Mouse (Mus musculus) NIH3T3 (cell line): ENCODE measurements around the gene Hoxd8.

Source experiments
- DNase-seq: peaks from one replicate; pipeline ENCODE4 v3.0.0-alpha.2; 2012; ENCODE audit warnings: low read depth

The Hoxd8 gene

DNA sequence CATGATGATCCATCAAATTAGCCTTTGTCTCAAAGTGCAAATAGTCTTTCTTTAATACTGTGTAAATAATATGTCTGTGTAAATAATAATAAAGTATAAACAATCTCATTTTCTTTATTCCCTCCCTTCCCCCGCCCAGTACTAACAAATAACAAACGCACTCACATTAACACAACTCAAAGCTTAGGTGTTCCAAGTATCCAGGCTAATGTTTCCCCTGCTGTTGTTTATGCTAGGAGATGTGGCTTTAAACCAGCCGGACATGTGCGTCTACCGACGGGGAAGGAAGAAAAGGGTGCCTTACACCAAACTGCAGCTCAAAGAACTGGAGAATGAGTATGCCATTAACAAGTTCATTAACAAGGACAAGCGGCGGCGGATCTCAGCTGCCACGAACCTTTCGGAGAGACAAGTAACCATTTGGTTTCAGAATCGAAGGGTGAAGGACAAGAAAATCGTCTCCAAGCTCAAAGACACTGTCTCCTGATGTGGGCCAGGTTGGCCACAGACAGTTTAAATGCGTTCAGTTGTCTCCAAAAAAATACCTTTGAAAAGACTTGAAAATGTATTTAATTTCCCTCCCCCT, 34.7 kb upstream of the Hoxd8 start:
- no peak for DNase-seq

DNA sequence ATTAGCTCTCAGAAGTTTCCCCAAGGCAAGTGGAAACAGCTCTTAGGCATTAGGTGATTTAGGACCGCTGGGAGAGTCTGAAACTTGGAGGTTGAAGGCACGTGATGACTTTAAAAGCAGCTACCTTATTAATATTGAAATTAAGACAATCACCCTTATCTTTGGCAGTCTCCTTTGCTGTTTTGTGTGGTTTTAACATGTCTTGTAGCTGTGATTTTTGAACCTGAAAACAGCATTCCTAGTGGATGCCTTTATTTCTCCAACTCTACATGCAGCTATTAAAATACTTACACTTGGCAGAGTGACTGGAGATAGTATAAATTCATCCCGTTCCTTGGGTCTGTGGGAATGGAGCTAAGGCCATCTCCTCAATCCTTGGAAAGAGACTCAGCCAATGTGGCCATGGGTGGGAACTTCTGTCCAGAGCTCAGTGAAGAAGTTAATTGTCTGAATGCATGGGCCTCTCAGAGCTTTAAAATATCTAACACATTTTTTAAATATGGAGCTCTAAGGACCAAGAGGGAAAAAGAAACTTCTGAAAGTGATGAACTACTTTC, 33.7 kb upstream of the Hoxd8 start:
- DNase-seq: no peak

DNA sequence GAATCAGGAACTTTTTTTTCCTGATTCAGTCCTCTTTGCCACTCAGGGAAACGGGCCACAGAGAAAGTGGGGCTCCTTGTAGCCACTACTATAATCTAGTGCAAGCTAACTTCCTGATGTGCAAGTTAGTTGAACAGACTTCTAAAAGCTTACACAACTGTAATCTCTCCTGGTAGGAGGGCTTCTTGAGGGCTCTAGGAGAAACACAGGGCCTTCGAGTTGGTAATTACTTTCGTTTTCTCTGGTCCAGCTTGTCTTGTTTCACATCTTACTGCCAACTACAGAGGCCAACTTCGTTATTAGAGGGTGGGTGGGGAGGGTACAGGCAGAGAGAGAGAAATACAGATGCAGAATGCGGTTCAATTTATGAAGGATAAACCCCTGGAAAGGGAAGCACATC, 32.6 kb upstream of the Hoxd8 start:
- no peak for DNase-seq

DNA sequence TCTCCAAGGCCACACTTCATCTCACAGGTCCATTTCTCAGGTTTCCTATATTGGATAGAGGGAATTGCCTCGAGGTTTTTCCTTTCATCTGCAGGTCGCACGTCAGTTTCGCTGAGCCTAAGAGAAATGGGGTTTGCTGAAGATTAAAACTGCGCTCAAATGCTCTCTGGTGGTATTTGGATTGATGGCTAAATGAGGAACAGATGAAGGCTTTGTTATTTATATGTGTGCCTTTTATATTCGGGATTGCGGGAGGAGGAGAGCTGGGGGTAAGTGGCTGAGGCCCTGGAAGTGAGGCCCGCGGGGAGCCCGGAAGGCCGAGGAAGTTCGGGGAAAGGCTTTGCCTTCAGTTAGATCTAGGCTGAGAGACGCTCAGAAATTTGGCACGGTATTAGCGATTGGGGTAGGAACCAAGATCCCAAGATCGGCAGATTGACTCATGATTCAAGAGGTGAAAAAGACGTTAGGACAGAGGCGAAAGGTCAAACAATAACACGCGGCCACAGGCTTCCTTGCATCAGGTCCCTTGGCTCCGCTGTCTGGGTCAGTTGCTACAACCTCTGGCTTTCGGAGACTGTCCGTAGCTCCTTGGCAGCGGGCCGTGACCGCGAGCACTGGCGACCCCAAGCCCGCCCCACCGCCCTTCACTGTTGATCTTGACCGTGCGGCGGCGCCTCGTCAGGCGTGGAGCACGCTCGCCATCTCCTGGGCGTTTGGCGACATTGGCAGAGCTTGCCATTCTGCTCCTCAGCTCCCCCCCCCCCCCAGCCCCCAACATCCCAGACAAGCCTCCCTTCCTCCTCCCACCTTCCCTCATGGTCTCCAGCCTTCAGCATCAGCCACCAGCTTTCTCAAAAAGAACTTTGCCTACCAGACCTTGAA, 31.7 kb upstream of the Hoxd8 start:
- DNase-seq: peak; percentile 76

DNA sequence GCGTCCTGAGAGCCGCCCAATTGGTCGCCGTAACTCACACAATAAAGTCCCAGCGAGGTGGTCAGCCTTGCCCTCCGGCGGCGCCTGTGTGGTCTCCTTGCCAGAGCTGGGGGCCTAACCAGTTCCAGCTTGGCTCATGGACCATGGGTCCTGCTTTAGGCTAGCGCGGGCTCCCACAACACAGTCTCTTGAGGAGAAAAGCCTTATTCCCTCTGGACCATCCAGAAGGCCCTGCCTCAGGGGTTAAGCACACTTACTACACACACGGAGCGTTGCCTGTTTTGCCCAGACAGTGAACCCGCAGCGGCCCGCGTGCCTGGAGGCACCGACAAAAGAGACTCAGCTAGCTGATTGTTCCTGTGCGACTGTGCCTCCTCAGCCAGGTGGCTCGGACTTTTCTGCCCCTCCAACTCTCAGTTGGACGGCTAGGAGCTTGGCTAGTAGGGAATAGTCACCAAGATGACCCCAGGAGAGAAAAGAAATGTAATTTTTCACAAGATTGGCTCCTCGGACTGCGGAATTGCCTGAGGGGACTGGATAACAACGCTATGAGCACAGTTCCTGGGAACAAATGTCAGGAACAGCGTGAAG, 30.5 kb upstream of the Hoxd8 start:
- DNase-seq: no peak

DNA sequence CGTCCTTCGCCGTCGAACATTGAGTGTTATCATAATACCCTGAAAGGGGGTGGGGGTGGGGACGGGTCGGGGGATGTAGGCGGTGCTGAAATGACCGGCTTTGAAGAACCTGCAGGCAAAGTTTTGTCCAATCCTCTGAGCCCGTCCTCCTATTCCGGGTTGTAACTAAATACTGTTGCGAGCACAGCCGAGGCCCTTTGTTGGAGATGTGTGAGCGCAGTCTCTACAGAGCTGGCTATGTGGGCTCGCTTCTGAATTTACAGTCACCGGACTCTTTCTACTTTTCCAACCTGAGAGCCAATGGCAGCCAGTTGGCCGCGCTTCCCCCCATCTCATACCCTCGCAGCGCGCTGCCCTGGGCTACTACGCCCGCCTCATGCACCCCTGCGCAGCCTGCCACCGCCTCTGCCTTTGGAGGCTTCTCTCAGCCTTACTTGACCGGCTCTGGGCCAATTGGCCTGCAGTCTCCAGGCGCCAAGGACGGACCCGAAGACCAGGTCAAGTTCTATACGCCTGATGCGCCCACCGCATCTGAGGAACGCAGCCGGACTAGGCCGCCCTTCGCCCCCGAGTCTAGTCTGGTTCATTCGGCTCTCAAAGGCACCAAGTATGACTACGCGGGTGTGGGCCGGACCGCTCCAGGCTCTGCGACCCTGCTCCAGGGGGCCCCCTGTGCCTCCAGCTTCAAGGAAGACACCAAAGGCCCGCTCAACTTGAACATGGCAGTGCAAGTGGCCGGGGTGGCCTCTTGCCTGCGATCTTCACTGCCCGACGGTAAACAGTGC, 29.3 kb upstream of the Hoxd8 start, which contains the start of gene Hoxd12:
Hoxd12 (plus strand) TSS at position 133 of the 785 bp plus-strand sequence.
- DNase-seq: no peak

DNA sequence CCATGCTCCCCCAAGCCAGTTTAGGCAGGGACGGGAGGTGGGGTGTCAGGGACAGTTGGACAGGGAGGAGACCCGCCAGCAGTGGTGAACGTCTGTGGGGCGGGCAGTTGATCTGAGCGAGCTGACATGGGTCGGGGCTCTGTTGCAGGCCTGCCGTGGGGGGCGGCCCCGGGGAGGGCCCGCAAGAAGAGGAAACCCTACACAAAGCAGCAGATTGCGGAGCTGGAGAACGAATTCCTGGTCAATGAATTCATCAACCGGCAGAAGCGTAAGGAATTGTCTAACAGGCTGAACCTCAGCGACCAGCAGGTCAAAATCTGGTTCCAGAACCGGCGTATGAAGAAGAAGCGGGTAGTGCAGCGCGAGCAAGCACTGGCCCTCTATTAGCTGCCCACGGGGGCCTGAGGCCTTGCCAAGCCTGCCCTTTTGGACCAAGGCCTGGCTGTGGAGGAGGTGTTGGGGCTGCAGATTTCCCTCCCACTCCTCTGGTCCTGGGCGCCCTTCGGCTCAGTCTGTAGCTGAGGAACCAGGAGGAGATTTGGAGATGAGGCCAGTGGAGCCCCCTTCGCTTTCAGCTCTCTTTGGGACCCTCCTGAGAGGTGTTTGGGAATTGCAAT, 28.6 kb upstream of the Hoxd8 start:
- DNase-seq: no peak

DNA sequence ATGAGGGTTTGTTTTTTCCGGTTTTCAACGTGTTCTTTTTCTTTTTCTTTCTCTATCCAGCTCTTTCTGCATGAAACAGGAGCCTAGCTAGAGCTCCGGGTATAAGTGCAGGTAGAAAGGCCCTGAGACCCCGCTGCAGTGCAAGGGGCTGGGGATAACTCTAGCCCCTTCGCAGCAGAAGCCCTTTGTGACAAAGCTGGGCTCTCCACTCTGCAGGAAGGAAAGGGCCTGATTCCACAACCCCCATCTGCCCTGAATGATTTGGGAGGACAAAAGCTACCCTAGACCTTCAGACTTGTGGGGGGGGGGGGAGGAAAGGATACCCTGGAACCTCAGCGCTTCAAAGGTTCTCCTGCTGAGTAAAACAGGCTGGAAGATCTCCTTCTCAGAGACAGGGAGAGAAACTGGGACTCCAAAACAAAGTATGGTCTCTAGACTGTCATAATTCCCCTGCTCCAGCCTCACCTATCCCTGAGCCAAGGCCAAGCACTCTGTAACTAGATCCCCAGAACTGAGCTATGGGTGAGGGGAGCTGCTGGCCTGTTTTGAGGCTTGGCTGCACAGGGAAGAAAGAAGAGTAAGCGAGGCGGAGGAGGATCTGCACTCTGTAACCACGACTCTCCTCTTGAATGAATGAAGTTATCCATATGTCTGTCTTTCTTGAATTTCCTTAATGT, 27.9 kb upstream of the Hoxd8 start:
- DNase-seq: no peak

DNA sequence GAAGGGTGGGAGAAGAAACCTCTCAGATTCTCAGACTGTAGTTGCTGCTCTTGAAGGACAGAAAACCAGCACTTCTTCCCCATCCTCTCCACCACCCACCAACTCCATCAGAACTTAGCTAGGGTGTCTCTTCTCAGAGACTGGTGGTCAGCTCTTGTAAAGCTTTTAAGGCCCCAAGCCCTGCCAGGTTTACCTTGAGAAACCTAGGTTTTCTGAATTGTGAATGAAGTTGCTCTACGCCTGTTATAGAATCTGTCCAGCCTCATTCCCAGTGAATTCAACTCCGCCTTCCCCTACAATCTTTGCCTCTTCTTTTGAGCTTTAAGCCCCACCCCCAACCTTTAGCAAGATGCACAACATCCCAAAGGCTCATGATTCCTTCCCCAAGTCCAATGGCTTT, 27.3 kb upstream of the Hoxd8 start:
- DNase-seq: no peak

DNA sequence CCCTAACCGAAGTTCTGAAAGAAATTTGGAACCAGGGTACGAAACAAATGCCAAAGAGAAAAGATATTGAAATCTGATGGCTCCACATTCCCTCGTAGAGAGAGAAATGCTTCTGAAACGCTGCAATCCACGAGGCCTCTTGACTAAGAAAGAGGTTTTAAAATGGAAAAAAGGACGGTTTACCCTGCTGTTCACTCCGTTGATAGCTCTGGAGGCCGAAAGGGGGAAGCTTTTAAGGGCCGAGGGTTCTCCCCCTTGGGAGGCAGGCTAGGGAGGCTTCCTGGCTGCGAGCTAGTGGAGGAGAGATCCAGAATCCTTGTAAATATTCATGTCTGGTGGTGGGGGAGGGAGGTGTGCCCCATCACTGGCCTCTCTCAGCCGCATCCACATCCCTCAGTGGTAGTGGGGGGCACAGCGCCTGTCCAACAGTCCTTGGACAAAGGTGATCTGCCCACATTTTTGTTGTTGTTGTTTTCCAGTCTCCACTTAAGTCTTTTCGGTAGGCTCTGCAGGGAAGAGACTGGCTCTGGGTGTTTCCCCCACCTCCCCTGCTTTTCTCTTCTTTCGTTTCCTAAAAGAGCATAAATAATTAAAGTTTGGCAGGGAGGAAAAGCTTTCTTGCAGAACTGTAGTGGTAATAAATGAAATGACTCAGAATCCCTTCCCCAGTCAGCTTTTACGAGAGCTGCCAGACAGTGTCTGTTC, 25.4 kb upstream of the Hoxd8 start, which contains the start of gene Hoxd11:
Hoxd11 (plus strand) TSS at position 667 of the 705 bp plus-strand sequence.
- peak; percentile 20 for DNase-seq

DNA sequence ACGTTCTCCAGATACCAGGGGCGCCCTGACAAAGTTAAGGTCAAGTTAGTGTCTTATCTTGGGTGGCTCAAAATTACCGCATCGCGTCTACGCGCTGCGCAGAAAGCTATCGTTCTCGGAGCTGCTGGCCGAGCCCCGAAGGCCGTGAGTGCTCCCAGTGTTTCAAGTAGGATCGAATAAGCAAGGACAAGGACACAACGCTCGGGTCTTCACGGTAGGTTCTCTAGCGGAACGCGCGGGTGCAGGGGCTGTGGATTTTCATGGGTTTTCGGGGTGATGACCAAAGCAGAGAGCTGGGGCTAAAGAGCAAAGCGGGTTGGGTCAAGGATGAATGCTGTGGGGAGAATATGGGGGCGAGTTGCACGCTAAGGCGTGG, 24.8 kb upstream of the Hoxd8 start:
- no peak for DNase-seq

DNA sequence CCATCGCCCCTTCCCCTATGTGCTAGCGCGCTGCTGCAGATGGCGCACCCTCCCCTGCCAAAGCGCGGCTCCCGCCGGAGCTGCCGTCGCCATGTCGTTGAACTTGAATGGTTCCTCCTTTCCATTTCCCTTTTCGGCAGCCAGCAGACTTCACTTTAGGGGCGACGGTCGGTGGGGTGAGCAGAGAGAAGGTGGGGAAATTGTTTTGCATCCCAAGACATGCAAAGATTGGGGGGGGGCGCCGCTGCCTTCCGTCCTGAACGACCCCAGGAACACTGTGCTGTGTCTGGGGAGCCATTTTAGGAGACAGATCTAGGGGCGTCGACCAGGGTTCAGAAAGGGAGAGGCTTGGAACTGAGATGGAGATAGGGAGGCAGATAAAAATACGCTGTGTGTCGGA, 24.4 kb upstream of the Hoxd8 start:
- DNase-seq: no peak

DNA sequence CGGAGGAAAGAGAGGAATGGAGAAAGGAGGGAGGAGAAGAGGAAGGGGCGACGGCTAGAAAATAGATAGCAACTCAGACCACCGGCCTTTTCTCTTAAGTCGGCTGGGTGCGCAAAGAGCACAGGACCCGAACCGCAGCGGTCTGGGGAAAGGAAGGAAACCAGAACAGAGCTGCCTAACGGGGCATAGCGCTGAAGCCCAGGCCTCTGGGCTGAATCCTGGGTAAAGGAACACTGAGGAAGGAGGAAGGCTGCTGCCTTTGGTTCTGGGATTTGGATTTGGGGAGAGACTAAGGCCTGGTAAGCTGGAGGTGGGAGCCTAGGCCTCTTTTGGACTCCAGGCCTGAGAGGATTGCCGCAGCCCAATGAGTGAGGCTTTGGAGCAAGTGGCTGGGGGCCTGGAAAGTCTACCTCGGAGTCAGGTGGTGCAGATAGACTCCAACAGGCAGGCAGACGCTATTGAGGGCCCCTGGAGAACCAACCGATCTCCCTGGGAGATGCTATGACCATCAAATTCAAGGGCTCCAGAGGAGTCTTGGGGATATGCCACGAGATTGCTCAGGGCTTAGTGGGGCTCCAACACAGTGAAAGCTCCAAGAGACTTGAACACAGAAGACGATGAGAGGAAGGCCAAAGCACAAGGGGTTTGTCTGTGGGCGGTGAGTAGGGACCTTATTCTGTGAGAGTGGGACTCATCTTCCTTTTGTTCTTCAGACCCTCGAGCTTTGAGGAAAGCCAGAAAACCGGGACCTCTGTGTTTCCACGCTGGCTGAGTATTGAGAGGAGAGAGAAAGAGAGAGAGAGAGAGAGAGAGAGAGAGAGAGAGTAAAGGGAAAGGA, 23.6 kb upstream of the Hoxd8 start:
- DNase-seq: no peak

DNA sequence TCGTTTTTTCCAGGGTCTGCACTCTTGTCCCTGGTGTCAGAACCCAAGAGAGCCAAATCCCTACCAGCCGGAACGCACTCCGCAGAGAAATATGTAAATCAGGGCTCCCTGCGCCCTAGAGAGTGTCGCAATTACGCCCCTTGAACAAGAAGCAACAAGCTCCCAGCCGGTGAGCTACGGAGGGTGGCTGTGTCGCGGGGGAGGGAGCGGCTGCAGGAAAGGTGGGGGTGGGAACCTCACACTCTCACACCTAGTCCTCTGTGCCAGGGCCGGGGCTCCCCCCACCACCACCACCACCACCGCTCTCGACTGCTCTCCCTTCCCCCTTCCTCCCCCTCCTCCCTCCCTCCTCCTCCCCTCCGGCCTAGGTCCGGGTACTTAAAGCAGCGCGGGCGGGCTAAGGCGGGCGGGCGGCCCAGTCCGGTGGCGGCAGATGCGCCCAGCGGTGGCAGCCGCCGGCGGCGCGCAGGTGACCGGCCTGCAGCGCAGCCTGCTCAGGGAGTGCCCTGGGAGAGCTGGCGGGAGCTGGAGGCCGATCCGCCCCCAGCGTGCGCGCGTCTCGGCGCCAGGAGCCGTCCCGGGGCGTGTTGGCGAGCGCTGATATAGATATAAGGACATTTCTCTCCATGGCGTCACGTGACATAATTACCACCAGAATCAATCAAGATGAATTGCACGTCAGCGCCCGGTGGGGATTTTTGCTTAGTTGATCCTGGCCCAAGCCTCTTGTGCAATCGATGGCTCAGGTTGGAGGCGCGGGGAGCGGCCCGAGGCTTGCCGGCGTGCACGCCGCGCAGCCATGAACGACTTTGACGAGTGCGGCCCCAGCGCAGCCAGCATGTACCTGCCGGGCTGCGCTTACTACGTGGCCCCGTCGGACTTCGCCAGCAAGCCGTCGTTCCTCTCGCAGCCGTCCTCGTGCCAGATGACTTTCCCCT, 22.6 kb upstream of the Hoxd8 start:
- no peak for DNase-seq

DNA sequence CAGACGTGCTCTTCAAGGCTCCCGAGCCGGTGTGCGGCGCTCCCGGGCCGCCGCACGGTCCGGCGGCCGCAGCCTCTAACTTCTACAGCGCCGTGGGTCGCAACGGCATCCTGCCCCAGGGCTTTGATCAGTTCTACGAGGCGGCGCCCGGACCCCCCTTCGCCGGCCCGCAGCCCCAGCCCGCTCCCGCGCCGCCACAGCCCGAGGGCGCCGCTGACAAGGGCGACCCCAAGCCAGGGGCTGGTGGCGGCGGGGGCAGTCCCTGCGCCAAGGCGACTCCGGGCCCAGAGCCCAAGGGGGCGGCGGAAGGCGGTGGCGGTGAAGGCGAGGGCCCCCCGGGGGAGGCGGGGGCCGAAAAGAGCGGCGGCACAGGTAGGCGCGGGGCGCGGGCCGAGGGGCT, 21.6 kb upstream of the Hoxd8 start:
- DNase-seq: no peak

DNA sequence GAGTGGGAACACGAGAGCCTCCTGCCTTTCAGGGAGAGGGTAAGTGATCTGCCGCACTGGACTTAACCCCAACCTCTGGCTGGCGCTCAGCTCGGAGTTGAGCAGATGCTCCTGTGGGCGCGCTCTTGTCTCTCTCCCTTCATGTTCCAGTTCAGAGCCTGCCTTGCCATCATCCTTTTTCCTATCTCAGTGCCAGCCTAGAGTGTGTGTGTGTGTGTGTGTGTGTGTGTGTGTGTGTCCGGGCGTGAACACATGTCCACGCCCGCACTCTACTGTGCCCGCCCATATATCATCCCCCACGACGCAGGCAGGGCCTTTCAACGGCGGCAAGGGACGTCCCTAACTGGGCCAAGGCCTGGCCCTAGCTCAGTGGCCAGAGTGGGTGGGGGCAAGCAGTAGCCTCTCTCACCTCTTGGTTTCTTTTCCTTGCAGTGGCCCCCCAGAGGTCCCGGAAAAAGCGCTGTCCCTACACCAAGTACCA, 20.9 kb upstream of the Hoxd8 start:
- no peak for DNase-seq

DNA sequence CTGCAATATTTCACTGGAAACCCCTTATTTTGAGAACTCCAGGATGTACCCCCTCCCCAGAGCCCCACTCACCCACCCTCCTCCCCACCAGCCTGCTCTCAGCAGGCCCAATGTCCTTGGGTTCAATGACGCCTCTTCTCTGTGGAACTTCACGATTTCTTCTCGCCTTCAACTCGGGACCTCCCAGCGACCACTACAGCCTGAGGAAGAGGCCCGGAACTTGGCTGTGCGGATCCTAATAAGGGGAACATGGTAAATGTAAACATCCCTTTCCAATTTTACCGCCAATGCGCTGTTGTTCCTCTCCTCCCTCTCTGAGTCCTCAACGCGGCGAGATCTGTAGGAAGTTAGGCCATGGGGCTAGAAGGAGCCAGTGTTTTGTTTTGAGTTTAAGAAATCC, 20.3 kb upstream of the Hoxd8 start:
- DNase-seq: no peak

DNA sequence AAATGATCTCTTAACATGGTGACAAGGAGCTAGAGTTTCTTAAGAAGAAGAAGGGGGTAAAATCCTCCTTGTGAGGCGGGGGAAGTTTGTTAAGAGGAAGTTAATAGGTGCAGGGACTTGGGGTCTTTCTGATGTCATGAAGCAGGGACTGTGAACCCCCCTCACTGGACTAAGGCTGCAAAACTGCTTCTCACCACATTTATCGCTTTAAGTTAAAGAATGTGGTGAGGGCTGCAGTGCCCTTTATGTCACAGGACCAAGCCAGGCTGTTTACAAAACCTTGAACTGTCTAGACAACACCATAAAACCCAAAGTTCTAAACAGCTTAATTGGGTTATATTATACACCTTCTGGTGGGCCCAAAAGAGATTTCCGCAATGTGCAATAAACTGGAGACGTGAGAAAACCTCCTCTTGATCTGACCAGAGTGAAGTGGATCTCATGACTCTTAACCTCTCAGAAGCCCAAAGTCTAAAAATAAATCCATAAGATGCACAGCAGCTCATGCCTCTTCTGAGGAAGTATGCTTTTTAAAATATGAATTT, 19.3 kb upstream of the Hoxd8 start:
- no peak for DNase-seq
